Mouse (Mus musculus) ES-CJ7 (cell line): ENCODE measurements at regions not wholly inside any gene's neighbourhood (a gene's known extent, or its start where the extent isn't known, plus 50 kb on each side); places are given as distances from the start of the nearest gene placed in this dataset.
"Not testable (repeated sequence)": the region's sequence is repeated elsewhere in the genome, so short reads cannot be mapped to it uniquely, and the experiment has no call there.

Experiments
- DNase-seq: peaks from one replicate; pipeline ENCODE4 v3.0.0; 2011; ENCODE audit warnings: low read depth, low spot score

DNA sequence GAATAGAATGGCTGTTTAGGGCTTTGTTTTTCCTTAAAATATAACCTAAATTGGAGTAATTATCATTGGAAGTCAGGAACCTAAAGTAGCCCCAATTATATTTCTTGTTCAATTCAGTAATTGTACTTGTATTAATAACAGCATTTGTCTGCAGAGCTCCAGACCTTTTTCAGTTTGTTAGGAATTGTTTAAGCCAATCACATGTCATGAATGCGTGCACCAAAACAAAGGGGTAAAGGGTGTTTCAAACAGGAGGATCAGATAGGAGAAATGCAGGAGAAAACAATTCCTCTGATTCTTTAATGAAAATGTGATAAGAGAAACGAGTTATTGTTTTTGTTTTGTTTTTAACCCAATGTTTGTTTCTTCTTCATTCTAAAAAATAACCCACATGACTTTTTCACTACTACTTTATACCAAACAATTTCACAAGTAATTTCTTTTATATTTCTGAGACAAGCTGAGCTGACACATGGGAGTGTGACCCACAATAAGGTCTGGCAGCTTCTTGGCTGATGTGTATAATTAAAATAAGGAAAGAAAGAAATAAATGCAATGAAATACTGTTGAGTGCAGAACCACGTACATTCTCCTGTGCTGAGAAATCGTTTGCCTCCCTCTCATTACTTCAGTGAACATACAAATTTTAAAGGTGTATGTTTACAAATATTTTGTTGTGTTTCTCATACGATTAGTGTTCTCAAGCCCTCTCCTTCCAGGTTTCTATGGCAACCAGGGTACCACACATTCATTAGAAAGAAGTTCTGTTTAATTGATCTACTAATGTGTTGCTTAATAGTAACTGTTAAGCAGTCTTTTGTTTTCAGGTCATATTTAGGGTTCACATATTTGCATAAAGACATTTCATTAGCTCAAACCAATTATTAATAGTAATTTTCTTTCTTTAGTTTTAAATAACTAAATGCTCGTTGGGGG, 397.7 kb downstream of the Isl1 start:
- no peak for DNase-seq

DNA sequence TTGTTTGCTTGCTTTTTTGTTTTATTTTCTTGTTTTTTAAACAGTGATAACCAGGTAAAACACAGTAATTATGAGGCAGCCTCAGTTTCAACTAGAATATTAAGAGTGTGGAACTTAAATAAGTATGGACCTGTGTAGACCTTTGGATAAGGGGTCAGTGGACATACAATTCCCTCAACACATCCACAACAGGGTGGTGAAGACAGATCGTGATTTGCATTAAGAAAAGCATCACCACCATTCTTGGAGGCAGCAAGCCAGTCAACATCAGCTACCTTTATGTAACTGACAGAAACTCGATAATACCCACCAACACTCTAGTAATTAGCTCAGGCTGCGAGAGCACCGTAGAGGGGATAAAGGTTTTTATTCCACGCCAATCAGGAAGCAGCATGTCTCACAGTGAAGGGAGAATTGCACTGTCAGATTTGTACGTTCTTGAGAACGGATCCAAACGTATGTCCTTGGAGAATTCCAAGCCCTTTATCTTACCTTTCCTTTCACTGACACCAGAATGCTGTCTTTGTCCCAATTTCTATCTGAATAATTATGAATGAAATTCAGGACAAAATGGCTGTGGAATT, 398.5 kb downstream of the Isl1 start:
- DNase-seq, result no peak

DNA sequence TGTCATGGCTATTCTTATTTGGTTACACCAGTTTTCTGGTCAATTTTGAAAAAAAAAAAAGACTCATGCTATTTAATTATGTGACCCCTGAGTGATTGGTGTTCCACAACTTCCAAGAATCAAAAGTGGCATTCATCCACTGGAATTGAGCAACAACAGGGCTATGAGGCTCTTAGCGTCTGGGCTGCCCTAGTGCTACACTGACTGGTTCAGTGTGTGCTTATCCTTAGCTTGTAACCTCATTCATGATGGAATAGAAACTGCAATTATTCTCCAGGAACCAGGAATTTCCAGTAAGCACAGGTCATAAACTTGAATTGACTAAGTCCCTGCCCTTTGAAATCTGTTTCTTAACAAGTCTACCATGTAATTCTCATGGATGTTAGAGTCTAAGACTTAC, 428.9 kb downstream of the Isl1 start:
- no peak for DNase-seq

DNA sequence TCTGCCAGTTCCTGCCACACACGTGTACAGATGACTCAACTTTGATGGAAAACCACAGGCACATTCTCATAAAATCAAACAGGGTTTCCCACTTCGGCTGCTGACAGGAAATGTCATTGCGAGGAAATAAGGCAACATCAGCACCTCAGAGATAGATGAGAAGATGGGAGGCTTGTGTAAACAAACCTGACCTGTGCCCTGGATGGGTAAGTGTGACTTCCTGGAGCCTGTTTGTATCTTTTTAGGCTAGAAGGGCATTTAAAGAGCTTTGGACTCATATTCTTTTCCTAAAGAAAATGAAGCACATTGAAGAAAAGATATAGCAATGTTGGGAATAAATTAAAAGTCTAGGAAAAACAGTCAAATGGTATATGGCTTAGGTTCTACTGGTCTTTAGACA, 449.0 kb downstream of the Isl1 start:
- no peak for DNase-seq

DNA sequence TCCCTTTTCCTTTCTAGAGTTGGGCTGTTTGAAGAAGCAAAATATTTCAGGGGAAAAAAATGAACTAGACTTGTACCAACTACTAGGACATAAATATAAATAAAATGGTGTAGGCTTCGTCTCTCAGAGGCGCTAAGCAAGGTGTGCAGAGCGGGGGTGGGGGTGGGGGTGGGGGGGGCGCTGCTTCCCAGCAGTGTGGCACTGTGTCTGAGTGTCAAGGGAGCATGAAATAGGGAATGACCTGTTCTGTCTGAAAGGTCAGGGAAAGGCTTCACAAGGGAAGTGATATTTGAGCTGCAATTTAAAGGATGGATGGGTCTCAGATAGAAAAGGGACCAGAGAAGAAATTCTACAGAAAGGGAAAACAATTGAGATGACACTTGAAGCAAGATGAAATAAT, 452.9 kb downstream of the Isl1 start:
- DNase-seq, result no peak

DNA sequence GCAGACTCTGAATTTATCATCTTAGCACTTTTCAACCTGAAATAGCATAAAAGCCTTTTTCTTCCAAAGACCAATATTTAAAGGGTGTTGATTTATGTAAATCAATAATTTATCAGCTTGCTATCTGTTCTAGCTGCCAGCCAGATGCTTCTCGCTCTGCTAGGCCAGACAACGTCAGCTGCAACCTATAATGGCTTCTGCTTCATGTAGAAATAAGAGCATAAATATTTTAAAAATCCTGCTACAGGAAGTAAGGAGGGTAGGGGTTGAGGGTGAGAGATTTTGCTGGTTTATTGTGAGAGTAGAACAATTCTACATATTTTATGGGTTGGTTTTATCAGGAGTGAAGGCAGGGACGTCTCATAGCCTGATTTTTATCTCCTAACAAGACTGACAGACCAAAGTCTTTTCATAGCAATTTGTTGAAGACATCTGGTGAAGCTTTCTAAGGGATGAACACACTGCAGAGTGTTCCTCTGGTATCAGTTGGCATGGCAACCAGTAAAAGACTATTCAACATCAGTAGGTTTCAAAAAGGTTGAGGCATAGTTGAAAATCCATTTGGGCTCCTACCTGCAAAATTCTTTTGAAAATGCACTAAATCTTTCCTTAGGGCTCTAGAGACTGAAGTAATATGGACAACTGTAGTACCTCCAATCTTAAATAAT, 456.7 kb downstream of the Isl1 start:
- no peak for DNase-seq

DNA sequence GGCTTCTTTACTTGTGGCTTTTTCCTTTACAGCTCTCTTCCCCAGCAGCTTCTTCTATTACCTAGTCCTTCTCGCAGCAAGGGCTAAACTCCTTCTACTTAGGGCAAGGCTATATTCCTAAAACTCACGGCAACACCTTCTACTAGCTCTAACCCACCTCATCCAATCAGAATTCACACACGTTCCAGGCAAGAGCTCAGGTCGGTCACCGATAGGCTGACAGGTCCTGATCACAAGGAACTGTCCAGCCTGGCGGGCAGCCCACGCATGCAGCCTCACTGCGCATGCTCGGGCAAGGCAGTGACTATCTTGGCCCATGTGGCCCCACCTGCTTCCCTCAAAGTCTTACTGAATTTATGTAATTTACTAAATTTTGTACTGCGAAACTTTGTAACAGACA, 466.4 kb downstream of the Isl1 start:
- peak; percentile 63 for DNase-seq

DNA sequence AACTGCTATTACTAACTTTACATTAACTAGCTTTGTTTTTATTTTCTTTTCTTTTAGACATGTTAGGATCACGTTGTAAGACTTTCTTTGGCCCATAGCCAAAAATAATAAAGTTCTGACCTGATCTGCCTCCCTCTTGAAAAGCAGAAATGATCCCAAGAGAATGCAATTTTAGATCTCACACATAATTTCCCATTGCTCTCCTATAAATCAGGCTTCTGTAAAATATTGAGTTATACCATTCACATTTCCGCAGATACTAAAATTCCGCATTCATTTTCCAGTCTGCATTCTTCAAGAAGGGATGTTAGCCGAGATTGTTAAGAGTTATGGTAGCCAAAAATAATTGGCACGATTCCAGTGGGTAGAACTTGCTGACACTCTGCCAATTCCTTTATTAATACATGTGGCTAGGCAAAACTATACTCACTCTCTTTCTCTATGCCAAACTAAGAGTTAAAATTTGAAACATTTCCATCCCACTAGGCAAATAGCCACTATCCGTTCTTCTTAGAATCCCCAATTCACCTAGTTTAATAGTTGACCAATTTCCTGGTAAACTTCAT, 473.2 kb downstream of the Isl1 start:
- DNase-seq, result no peak

DNA sequence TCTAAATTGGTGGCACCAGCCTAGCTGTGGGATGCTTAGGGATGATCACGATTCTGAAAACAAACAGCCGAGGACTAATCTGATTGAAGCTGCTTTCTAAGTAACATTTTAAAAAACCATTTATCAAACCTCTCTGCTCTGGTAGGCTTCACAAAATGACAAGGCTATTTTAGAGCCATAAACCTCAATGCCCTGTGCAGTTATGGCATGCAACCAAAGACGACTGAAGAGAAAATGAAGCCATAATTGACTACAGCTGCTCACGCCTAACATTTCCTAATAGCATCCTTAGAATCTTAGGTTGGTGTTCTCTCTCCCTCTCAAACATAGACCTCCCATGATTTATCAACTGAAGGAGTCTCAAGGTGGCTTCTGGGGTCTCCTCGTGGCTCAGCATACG, 484.3 kb downstream of the Isl1 start:
- DNase-seq, result no peak

DNA sequence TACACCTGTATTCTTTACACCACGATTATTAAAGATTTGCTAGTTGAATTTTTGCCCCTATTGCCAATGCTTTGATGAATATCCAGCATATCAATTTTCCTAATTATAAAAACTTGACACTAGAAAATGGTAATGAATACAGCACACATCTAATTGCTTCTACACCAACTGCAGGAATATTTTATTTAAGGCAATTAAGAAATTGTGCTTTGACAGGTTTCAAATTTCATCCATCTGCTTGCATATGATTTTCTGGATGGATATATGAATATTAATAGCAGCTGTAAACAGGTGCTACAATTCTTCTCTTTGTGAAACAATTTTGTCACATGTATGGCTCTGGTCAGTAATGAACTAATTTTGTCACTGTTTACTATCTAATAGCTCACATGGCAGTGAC, 487.0 kb downstream of the Isl1 start:
- DNase-seq, result no peak

DNA sequence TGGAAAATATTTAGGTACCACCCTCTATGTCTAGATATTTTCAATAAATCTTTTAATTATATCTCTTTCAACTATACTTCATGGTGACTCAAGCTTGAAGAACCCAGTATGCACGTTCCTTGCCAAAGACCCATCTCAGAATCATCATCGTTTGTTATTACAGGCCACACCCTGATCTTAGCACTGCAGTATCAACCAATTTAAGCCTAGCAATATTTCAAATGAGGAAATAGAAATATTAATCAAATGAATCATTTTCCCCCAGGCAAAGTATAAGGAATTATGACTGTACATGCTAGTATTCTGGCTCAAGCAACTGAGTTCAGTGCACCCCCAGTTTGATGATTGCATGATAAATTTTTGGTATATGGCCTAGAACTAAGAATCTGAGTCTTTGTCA, 495.3 kb downstream of the Isl1 start:
- DNase-seq, result no peak

DNA sequence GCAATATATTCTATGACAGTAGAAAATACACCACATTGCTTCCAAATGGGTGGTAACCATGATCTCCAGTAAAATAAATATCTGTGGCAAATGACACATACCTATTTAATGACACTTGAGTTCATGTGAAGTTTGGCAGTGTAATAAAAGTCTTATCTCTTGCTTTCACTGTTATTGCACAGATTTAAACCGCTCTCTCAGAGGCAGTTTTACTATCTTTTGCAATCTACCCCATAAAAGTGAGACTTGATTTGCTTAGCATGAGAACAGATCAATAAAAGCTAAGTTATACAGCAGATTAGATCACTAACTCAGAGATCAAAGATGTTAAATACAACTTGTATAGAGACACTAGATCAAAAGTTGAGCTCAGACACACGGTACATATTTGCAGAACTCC, 510.2 kb downstream of the Isl1 start:
- DNase-seq, result no peak

DNA sequence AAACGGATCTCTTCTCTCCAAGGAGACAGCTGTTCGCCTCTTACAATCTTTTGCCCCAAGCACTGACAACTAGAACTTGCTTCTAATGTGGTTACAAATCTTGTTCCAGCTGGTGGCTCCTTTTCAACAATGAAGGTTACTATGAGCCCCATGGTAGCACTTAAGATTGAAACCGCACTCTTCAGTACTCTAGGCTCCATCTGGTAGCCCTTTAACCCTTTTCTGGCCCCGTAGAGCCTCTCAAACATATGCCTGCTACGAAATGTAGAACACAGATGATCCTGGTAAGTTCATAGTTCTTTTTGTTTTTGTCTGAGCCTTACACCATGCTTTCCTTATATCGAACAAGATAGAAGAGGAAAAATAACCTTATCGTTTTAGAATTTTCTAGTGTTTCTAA, 558.2 kb downstream of the Isl1 start:
- no peak for DNase-seq

DNA sequence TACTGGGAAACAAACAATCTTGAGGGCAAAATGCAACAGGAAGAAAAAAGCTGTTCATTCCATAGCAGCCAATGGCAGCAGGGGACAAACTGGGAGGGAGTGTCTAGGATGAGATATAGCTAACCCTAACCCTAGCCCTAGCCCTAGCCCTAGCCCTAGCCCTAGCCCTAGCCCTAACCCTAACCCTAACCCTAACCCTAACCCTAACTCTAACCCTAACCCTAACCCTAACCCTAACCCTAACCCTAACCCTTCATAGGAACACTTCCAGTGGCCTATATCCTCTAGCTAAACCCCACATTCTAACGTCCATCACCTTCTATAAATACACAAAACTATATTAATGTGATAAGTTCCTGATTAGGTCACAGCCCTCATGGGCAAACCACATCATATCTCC, 567.4 kb downstream of the Isl1 start:
- not testable (repeated sequence) for DNase-seq

DNA sequence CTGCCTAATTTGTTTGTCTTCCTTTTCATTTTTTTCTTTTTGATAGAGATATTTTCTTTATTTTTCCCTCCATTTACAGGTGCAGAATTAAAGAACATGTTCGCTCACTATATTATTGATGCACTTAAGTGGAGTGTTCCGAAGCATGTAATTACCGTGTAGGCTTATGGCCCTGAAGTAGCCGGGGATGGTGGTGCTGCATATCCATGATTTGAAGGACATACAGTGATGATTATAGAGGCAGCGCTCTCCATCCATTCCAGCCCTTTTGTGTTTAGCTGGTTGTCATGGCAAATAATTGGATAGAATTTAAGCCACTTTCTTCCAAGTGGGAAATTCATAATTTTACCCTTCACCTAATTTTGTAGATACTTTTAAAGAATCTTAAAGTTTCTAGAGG, 581.5 kb downstream of the Isl1 start:
- DNase-seq, result no peak

DNA sequence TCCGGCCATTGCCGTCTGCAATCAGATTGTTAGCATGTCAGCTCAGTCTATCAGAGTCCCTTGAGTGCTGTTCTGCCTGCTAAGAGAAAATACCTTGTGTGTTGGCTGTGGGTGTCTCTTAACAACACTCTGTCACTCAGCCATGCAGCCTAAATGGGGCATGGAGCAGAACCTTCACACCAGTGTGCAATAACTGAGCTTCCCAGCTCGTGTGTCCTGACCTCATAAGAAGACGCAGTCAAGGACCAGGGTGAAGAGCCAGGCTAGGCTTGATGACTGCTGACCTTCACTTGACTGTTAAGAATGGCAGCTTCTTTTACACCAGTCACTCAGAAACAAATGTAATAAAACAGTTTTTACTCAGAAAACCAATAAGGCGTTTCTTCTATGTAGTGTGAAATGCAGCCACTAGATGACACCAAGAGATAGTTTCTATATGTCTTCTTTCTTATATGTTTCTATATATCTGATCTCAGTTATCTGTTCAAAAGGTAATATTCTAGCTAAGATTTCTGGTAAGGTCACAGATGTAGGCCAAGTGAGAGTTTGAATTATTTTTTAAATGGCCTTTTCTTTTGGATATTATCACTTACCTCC, 584.0 kb downstream of the Isl1 start:
- no peak for DNase-seq

DNA sequence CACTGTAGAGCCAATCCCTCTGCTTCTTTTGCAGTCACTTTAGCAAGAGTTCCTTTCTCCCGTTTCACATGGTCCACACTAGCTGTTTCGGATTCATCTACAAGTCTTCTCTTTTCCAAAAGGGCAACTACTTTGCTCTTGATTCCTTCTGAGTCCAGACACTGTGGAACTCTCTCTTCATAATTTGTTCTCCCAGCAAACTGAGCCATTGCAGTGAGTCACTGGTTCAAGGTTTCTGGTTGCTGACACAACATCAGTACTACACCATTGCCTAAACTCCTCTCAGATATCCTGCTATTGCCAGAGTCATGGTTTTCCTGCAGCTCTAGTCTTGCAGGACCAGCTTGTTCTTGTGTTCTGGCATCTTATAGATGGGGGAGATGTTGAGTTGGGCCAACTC, 590.2 kb downstream of the Isl1 start:
- DNase-seq, result no peak

DNA sequence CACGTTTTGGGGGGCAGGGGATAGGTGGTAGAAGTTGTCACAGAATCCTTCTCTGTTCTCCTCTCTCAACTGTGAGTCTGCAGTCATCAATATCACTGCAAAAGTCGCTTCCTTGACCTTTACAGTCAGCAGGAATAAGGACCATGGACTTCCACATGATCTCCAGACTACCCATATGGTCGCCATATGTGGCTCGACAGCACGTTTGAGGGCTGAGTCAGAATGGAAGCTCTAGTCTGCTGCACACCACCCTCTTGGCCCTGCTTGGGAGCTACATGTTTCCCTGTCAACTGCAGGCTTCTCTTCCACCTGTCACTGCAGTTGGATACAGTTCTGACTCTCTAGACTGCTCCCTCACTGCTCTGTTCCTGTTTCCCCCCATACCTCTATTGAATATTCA, 590.6 kb downstream of the Isl1 start:
- DNase-seq, result no peak

DNA sequence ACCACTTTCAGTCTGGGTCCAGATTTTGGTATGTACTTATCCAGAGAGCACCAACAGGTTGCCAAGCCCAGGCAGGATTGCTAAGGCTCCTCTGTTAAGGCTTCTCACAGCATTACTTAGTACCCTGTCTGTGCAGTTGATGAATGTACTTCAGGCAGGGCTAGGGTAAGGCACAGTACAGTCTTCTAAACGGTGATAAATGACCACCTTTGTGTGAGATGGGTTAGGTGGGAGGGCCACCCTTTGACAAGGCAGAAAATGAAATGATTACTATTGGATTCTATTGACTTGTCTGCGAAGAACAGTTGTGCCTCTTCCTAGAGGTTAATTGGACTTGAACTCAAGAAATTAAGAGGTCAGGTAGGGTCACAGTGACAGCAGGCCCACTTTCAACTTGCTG, 594.4 kb upstream of the Itga1 start:
- DNase-seq, result no peak

DNA sequence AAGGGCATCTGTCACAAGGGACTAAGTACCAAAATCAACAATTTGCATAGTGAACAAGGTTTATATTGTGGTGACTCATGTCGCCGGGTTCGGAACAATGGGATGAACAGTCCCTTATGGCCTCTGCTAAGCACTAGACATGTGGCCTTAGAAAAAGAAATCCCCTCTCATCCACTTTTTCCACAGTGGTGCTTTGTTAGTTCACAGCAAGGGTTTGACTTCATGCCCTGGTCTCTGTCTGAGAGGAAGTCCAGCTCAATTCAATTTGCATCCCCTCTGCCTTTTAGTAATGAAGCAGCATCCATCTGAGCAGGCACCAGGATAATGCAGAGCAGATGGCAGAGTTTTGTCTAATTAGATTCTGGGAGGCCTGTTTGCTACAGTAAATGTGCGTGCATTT, 585.7 kb upstream of the Itga1 start:
- no peak for DNase-seq

DNA sequence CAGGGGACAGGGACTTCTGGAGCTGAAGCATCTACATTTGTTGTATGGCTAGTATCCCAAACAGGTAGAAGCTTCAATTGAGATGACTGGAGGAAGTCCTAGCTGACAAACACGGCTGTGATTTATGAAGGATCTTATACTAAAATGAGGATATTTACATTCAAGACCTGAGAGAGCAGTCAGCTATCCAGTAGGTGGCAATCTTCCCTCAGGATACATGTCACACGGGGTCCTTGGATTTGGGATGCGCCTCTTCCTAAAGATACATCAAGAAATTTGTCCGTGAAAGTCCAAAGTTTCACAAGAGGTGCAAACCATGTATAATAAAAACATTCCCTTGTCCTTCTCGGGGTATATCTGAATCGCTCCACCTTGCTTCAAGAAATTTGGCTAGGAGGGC, 577.8 kb upstream of the Itga1 start:
- DNase-seq, result peak; percentile 29

DNA sequence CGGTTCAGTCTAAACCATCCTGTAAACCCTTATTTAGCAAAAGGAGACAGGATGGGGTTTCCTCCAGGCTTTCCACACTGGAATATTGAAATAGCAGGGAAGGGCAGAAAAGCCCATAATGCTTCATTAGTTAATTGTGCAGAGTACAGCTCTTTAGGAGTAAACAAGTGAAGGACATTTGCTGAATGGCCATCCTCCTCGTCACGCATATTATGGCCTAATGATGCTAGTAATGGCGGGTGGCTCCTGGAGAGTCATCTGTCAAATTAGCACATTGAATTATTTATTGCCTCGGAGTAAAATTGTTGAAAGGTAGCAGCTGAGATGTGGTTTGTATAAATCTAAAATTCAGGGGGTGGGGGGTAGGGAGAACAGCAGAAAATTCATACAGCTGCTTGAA, 575.1 kb upstream of the Itga1 start:
- no peak for DNase-seq
